Comparison of ENCODE assay signal across 8 mouse cellular contexts in the genomic region with DNA sequence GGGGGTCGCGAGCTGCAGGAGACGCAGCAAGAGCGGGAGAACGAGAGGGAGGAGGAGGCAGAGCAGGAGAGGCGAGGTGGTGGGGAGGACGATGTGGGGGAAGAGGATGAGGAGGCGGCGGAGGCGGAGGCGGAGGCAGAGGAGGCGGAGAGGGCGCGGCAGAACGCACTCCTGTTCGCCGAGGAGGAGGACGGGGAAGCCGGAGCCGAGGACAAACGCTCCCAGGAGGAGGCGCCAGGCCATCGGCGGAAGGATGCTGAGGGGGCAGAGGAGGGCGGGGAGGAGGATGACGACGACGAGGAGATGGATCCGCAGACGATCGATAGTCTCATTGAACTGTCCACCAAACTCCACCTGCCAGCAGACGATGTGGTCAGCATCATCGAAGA. TPM values are rescaled to one million over a fixed set of nuclear protein-coding genes. Genes with fewer than 3 reads are reported as not detected.
DNase-seq lines count a peak whose midpoint lies in the region; ATAC-seq and TF ChIP-seq lines count a peak whose summit lies in the region.

No protein-coding gene starts in this region.

- peak overlapping the region; percentile 63 for H3K9ac ChIP-seq in forebrain, embryonic 13.5 days

- H3K27me3 ChIP-seq in forebrain, embryonic 13.5 days: peaks cover 55% of the 10 kb centered on the region
- H3K27me3 ChIP-seq in splenic B cell, adult 2 months (ENCODE audit: control insufficient read depth, insufficient read depth, low read length, poor library complexity, severe bottlenecking): no peaks in the 10 kb centered on the region; the same call in 1 of the 2 replicates

- peaks cover 17% of the 10 kb centered on the region for H3K36me3 ChIP-seq in forebrain, embryonic 13.5 days (ENCODE audit: poor library complexity, severe bottlenecking)
- H3K36me3 ChIP-seq in splenic B cell, adult 2 months (ENCODE audit: control insufficient read depth, insufficient read depth, low read length, poor library complexity, severe bottlenecking): no peaks in the 10 kb centered on the region

- DNase-seq in layer of hippocampus, adult 11-12 months (ENCODE audit: low spot score): peak; percentile 54
- DNase-seq in layer of hippocampus, adult 9-10 months (ENCODE audit: low spot score): no peak
- peak; percentile 67 for DNase-seq in layer of hippocampus, adult 18-20 months (ENCODE audit: low spot score in 2 of 2)
- DNase-seq in lung, postnatal 10 days: peak; percentile 24
- DNase-seq in splenic B cell, adult 2 months (ENCODE audit: low read depth, low spot score): peak; percentile 39
- DNase-seq in urinary bladder, postnatal 10 days (ENCODE audit: low spot score): no peak

- no peak for TF ChIP-seq CTCF in bone marrow, adult 2 months (IDR thresholded peaks at IDR 0.05; ENCODE audit: control insufficient read depth, insufficient read depth, low read length)

- peak overlapping the region; percentile 99 for H3K4me2 ChIP-seq in forebrain, embryonic 13.5 days

- peak; percentile 1; the same call in 1 of the 2 replicates for ATAC-seq in forebrain, embryonic 13.5 days

- no peaks in the 10 kb centered on the region for H3K9me3 ChIP-seq in forebrain, embryonic 13.5 days (replicated peaks)

- peaks cover 1% of the 10 kb centered on the region for H3K4me1 ChIP-seq in bone marrow, adult 2 months (ENCODE audit: control insufficient read depth, insufficient read depth, low read length)
- peaks cover 36% of the 10 kb centered on the region for H3K4me1 ChIP-seq in forebrain, embryonic 13.5 days

- no peak for TF ChIP-seq POLR2A in bone marrow, adult 2 months (IDR thresholded peaks at IDR 0.05; ENCODE audit: borderline replicate concordance, control insufficient read depth, low read depth, low read length)

- H3K4me3 ChIP-seq in bone marrow, adult 2 months (replicated peaks; ENCODE audit: control insufficient read depth, low read depth, low read length): peak overlapping the region; percentile 46
- H3K4me3 ChIP-seq in forebrain, embryonic 13.5 days: peak overlapping the region; percentile 51

- H3K27ac ChIP-seq in bone marrow, adult 2 months (ENCODE audit: control insufficient read depth, insufficient read depth, low read depth, low read length, poor library complexity): no peak overlapping the region; the same call in 1 of the 2 replicates
- H3K27ac ChIP-seq in forebrain, embryonic 13.5 days: no peak overlapping the region

- under 1% methylated on average over 33 of the region's 33 CpGs for WGBS in bone marrow, adult 2 months
- under 1% methylated on average over 33 of the region's 33 CpGs for WGBS in forebrain, embryonic 13.5 days

RNA-seq across cellular contexts. Expression of a gene that starts 5.8 kb away (rescaled TPM):
- polyA plus RNA-seq in bone marrow, adult 2 months (2011; ENCODE audit: insufficient read depth, insufficient read length, low replicate concordance, missing spikeins): not detected in 2 replicates
- polyA plus RNA-seq in forebrain, embryonic 13.5 days (2015; fragmentation: Nextera tagmentation; extraction: Ambion mirVana): 0.89 and 1.0 TPM in 2 replicates
- total RNA-seq in layer of hippocampus, adult 18-20 months (2021): 100 to 1,000 TPM; 228 to 230 TPM

RNA-seq across cellular contexts. Expression of a gene that starts 13.9 kb away (rescaled TPM):
- 45.8 and 71.9 TPM in 2 replicates for polyA plus RNA-seq in bone marrow, adult 2 months (2011; ENCODE audit: insufficient read depth, insufficient read length, low replicate concordance, missing spikeins)
- 252 and 260 TPM in 2 replicates for polyA plus RNA-seq in forebrain, embryonic 13.5 days (2015; fragmentation: Nextera tagmentation; extraction: Ambion mirVana)
- 100 to 1,000 TPM; 316 to 355 TPM for total RNA-seq in layer of hippocampus, adult 18-20 months (2021)

RNA-seq across cellular contexts. Expression of a gene that starts 40.0 kb away (rescaled TPM):
- 0.95 and 3.1 TPM in 2 replicates for polyA plus RNA-seq in bone marrow, adult 2 months (2011; ENCODE audit: insufficient read depth, insufficient read length, low replicate concordance, missing spikeins)
- 0.14 and 0.21 TPM in 2 replicates for polyA plus RNA-seq in forebrain, embryonic 13.5 days (2015; fragmentation: Nextera tagmentation; extraction: Ambion mirVana)
- total RNA-seq in layer of hippocampus, adult 18-20 months (2021): under 1 TPM; 0.40 to 0.94 TPM

RNA-seq across cellular contexts. Expression of a gene that starts 44.2 kb away (rescaled TPM):
- polyA plus RNA-seq in bone marrow, adult 2 months (2011; ENCODE audit: insufficient read depth, insufficient read length, low replicate concordance, missing spikeins): 70.2 and 134 TPM in 2 replicates
- 110 and 113 TPM in 2 replicates for polyA plus RNA-seq in forebrain, embryonic 13.5 days (2015; fragmentation: Nextera tagmentation; extraction: Ambion mirVana)
- 10 to 100 TPM; 82.8 to 96.2 TPM for total RNA-seq in layer of hippocampus, adult 18-20 months (2021)

RNA-seq across cellular contexts. Expression of a gene that starts 45.2 kb away (rescaled TPM):
- polyA plus RNA-seq in bone marrow, adult 2 months (2011; ENCODE audit: insufficient read depth, insufficient read length, low replicate concordance, missing spikeins): 14.0 and 26.1 TPM in 2 replicates
- polyA plus RNA-seq in forebrain, embryonic 13.5 days (2015; fragmentation: Nextera tagmentation; extraction: Ambion mirVana): 25.8 and 28.9 TPM in 2 replicates
- 10 to 100 TPM; 38.5 to 43.1 TPM for total RNA-seq in layer of hippocampus, adult 18-20 months (2021)

Comparison
In these comparisons a context has a peak if more than half of its experiments do, and no peak if none do; other contexts are left out.
1. DNase-seq: peak in layer of hippocampus, adult 11-12 months (single experiment), layer of hippocampus, adult 18-20 months (2 of 2), lung, postnatal 10 days (single experiment) and splenic B cell, adult 2 months (single experiment); none in layer of hippocampus, adult 9-10 months (single experiment) and urinary bladder, postnatal 10 days (single experiment).